Mouse (Mus musculus) E14TG2a.4 (cell line): Measurements from ENCODE around the gene Sparc.

ENCODE experiments used
- CTCF ChIP-seq: conservative IDR thresholded peaks from 2 replicates; pipeline ENCODE4 v1.5.1; 2014; ENCODE audit warnings: low read length
- POU5F1 ChIP-seq: IDR thresholded peaks from 2 replicates; pipeline ENCODE4 v1.6.1; 2014; ENCODE audit warnings: low read length, borderline replicate concordance

DNA sequence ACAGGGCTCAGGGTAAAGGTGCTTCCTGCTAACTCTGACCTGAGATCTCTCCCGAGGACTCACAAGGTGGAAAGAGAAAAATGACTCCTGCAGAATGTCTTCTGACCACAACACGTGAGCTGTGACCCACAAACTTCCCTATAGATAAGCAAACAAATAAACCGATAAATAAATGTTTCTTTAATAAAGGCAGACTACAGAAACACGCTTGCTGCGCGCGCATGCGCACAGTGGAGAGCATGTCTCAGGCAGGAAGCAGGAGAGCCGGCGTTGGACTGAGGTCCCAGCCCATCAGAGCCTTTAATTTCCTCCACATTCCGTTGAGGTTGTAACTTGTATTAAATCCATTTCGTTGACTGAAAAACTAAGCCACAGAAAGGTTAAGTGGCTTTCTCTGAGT lies 49.6 kb downstream of the Sparc start:
- no peak for TF ChIP-seq CTCF
- TF ChIP-seq POU5F1, result no peak
